Mouse (Mus musculus) MEL (cell line): ENCODE data around the gene Bex1. TPM values are rescaled to one million over a fixed set of nuclear protein-coding genes. Genes with fewer than 3 reads are reported as not detected.
A peak's percentile ranks its signal among the peaks of the same experiment; 100 is the strongest.

Experiments used
- DNase-seq: peaks from one replicate; pipeline ENCODE4 v3.0.0; 2011; ENCODE audit warnings: low read depth, low spot score
- H3K27ac ChIP-seq: 2 replicates; pipeline ENCODE4 v1.5.1; 2012; ENCODE audit warnings: low read depth, mild to moderate bottlenecking, control low read depth, low read length, moderate library complexity; ENCODE audit not compliant: control insufficient read depth
- H3K27me3 ChIP-seq, 2 experiments: fragments of 150-350 bp in 1 of 2; sonication (generic) in 1 of 2; 2 replicates each; pipeline ENCODE4 v1.6.1; 2012; ENCODE audit warnings: low read length in 2 of 2, mild to moderate bottlenecking in 2 of 2, improper control_type of control experiment in 1 of 2, moderate library complexity in 1 of 2; ENCODE audit not compliant: insufficient read depth in 2 of 2, control insufficient read depth in 1 of 2
- H3K36me3 ChIP-seq, 2 experiments: 2 replicates each; pipeline ENCODE4 v1.6.1; 2012 to 2014; ENCODE audit warnings: low read length in 2 of 2, improper control_type of control experiment in 1 of 2, inconsistent platforms in 1 of 2, mild to moderate bottlenecking in 1 of 2; ENCODE audit not compliant: insufficient read depth in 2 of 2, control insufficient read depth in 1 of 2
- H3K4me1 ChIP-seq, 2 experiments: fragments of 150-350 bp in 1 of 2; sonication (generic) in 1 of 2; 2 replicates each; pipeline ENCODE4 v1.6.1; 2012; ENCODE audit warnings: low read length in 2 of 2, improper control_type of control experiment in 1 of 2, mild to moderate bottlenecking in 1 of 2; ENCODE audit not compliant: insufficient read depth in 2 of 2, control insufficient read depth in 1 of 2
- H3K4me3 ChIP-seq, 2 experiments: fragments of 150-350 bp in 1 of 2; sonication (generic) in 1 of 2; 2 replicates each; pipeline ENCODE4 v1.5.1; 2012; ENCODE audit warnings: low read depth in 2 of 2, low read length in 2 of 2, mild to moderate bottlenecking in 2 of 2, moderate library complexity in 2 of 2, control low read depth in 1 of 2, improper control_type of control experiment in 1 of 2; ENCODE audit not compliant: control insufficient read depth in 1 of 2, insufficient read depth in 1 of 2
- H3K79me2 ChIP-seq: 2 replicates; pipeline ENCODE4 v1.6.1; 2012; ENCODE audit warnings: mild to moderate bottlenecking, low read length, moderate library complexity; ENCODE audit not compliant: control insufficient read depth, poor library complexity, insufficient read depth
- H3K9ac ChIP-seq: 2 replicates; pipeline ENCODE4 v1.6.1; 2012; ENCODE audit warnings: low read depth, mild to moderate bottlenecking, control low read depth, low read length, moderate library complexity; ENCODE audit not compliant: control insufficient read depth, poor library complexity, severe bottlenecking
- H3K9me3 ChIP-seq: fragments of 150-350 bp; sonication (generic); replicated peaks from 2 replicates; pipeline ENCODE4 v1.6.1; 2012; ENCODE audit warnings: mild to moderate bottlenecking, low read length, improper control_type of control experiment, moderate library complexity; ENCODE audit not compliant: insufficient read depth
- BHLHE40 ChIP-seq: IDR thresholded peaks from 2 replicates; pipeline ENCODE4 v1.6.1; 2012; ENCODE audit warnings: low read depth, mild to moderate bottlenecking, inconsistent platforms, low read length, improper control_type of control experiment, borderline replicate concordance
- CHD2 ChIP-seq: IDR thresholded peaks from 2 replicates; pipeline ENCODE4 v1.6.1; 2011; ENCODE audit warnings: low read length, improper control_type of control experiment
- CTCF ChIP-seq, 3 experiments: IDR thresholded peaks in 2 of 3; conservative IDR thresholded peaks in 1 of 3; 2 replicates each; pipeline ENCODE4 v1.5.1; 2011 to 2012; ENCODE audit warnings: low read length in 3 of 3, low read depth in 2 of 3, mild to moderate bottlenecking in 2 of 3, improper control_type of control experiment in 1 of 3, inconsistent platforms in 1 of 3, mixed read lengths in 1 of 3, moderate library complexity in 1 of 3; ENCODE audit not compliant: control insufficient read depth in 1 of 3, insufficient read depth in 1 of 3, poor library complexity in 1 of 3, severe bottlenecking in 1 of 3
- EP300 ChIP-seq, 2 experiments: IDR thresholded peaks; 2 replicates each; pipeline ENCODE4 v1.6.1; 2011; ENCODE audit warnings: improper control_type of control experiment in 2 of 2, low read length in 2 of 2, low read depth in 1 of 2, mild to moderate bottlenecking in 1 of 2
- ETS1 ChIP-seq: IDR thresholded peaks from 2 replicates; pipeline ENCODE4 v1.6.1; 2012; ENCODE audit warnings: low read depth, mild to moderate bottlenecking, inconsistent platforms, low read length, improper control_type of control experiment, moderate library complexity
- GABPA ChIP-seq: IDR thresholded peaks from 2 replicates; pipeline ENCODE4 v1.6.1; 2012; ENCODE audit warnings: low read depth, mild to moderate bottlenecking, inconsistent platforms, low read length, improper control_type of control experiment, moderate library complexity
- GATA1 ChIP-seq: IDR thresholded peaks from 2 replicates; pipeline ENCODE4 v1.6.1; 2011; ENCODE audit warnings: low read depth, low read length, improper control_type of control experiment
- HCFC1 ChIP-seq: IDR thresholded peaks from 2 replicates; pipeline ENCODE4 v1.6.1; 2012; ENCODE audit warnings: low read depth, mild to moderate bottlenecking, inconsistent platforms, low read length, improper control_type of control experiment, moderate library complexity
- JUND ChIP-seq: IDR thresholded peaks from 2 replicates; pipeline ENCODE4 v1.6.1; 2011; ENCODE audit warnings: low read depth, mild to moderate bottlenecking, improper control_type of control experiment, low read length
- KAT2A ChIP-seq: conservative IDR thresholded peaks from 2 replicates; pipeline ENCODE4 v1.6.1; 2012; ENCODE audit warnings: low read depth, low read length, improper control_type of control experiment, inconsistent platforms
- MAFK ChIP-seq: IDR thresholded peaks from 2 replicates; pipeline ENCODE4 v1.6.1; 2011; ENCODE audit warnings: low read depth, mild to moderate bottlenecking, low read length, improper control_type of control experiment, borderline replicate concordance
- MAX ChIP-seq: IDR thresholded peaks from 2 replicates; pipeline ENCODE4 v1.6.1; 2011; ENCODE audit warnings: low read length, improper control_type of control experiment
- MEF2A ChIP-seq: IDR thresholded peaks from 2 replicates; pipeline ENCODE4 v1.6.1; 2014; ENCODE audit warnings: low read depth, mild to moderate bottlenecking, inconsistent platforms, low read length, improper control_type of control experiment; ENCODE audit not compliant: poor library complexity, insufficient replicate concordance, severe bottlenecking; ENCODE audit errors: extremely low read depth
- MXI1 ChIP-seq: IDR thresholded peaks from 2 replicates; pipeline ENCODE4 v1.6.1; 2011; ENCODE audit warnings: mild to moderate bottlenecking, low read depth, low read length, improper control_type of control experiment
- MYB ChIP-seq: IDR thresholded peaks from 2 replicates; pipeline ENCODE4 v1.6.1; 2011; ENCODE audit warnings: mild to moderate bottlenecking, low read depth, low read length, improper control_type of control experiment
- NELFE ChIP-seq: IDR thresholded peaks from 2 replicates; pipeline ENCODE4 v1.6.1; 2011; ENCODE audit warnings: low read depth, low read length, improper control_type of control experiment
- NRF1 ChIP-seq: IDR thresholded peaks from 2 replicates; pipeline ENCODE4 v1.6.1; 2014; ENCODE audit warnings: low read depth, mild to moderate bottlenecking, inconsistent platforms, low read length, improper control_type of control experiment, moderate library complexity; ENCODE audit not compliant: poor library complexity, insufficient read depth, severe bottlenecking
- POLR2A ChIP-seq, 2 experiments: IDR thresholded peaks; 2 replicates each; pipeline ENCODE4 v1.6.1; 2011 to 2012; ENCODE audit warnings: low read length in 2 of 2, mild to moderate bottlenecking in 2 of 2, control low read depth in 1 of 2, improper control_type of control experiment in 1 of 2, low read depth in 1 of 2, moderate library complexity in 1 of 2; ENCODE audit not compliant: control insufficient read depth in 1 of 2, insufficient read depth in 1 of 2, poor library complexity in 1 of 2
- POLR2AphosphoS2 ChIP-seq: IDR thresholded peaks from 2 replicates; pipeline ENCODE4 v1.6.1; 2011; ENCODE audit warnings: low read length, improper control_type of control experiment
- RAD21 ChIP-seq: IDR thresholded peaks from 2 replicates; pipeline ENCODE4 v1.6.1; 2011; ENCODE audit warnings: mild to moderate bottlenecking, low read depth, low read length, improper control_type of control experiment
- RCOR1 ChIP-seq: IDR thresholded peaks from 2 replicates; pipeline ENCODE4 v1.6.1; 2012; ENCODE audit warnings: low read depth, mild to moderate bottlenecking, inconsistent platforms, low read length, improper control_type of control experiment
- SMC3 ChIP-seq: IDR thresholded peaks from 2 replicates; pipeline ENCODE4 v1.6.1; 2011; ENCODE audit warnings: low read depth, low read length, improper control_type of control experiment
- TAL1 ChIP-seq: IDR thresholded peaks from 2 replicates; pipeline ENCODE4 v1.6.1; 2012; ENCODE audit warnings: mild to moderate bottlenecking, inconsistent platforms, low read length, moderate library complexity, mixed read lengths
- TCF12 ChIP-seq: IDR thresholded peaks from 2 replicates; pipeline ENCODE4 v1.6.1; 2014; ENCODE audit warnings: low read depth, mild to moderate bottlenecking, inconsistent platforms, low read length, improper control_type of control experiment, moderate library complexity
- UBTF ChIP-seq: IDR thresholded peaks from 2 replicates; pipeline ENCODE4 v1.6.1; 2012; ENCODE audit warnings: low read depth, mild to moderate bottlenecking, inconsistent platforms, low read length, improper control_type of control experiment, moderate library complexity, borderline replicate concordance; ENCODE audit not compliant: insufficient read depth
- USF2 ChIP-seq, 2 experiments: IDR thresholded peaks; 2 replicates each; pipeline ENCODE4 v1.6.1; 2011 to 2012; ENCODE audit warnings: improper control_type of control experiment in 2 of 2, low read length in 2 of 2, borderline replicate concordance in 1 of 2, inconsistent platforms in 1 of 2, low read depth in 1 of 2, mild to moderate bottlenecking in 1 of 2; ENCODE audit not compliant: insufficient read depth in 1 of 2
- ZC3H11A ChIP-seq: IDR thresholded peaks from 2 replicates; pipeline ENCODE4 v1.6.1; 2012; ENCODE audit warnings: low read depth, mild to moderate bottlenecking, inconsistent platforms, low read length, improper control_type of control experiment
- ZKSCAN1 ChIP-seq: IDR thresholded peaks from 2 replicates; pipeline ENCODE4 v1.6.1; 2012; ENCODE audit warnings: low read depth, mild to moderate bottlenecking, inconsistent platforms, low read length, improper control_type of control experiment, moderate library complexity
- ZMIZ1 ChIP-seq: IDR thresholded peaks from 2 replicates; pipeline ENCODE4 v1.6.1; 2012; ENCODE audit warnings: low read depth, mild to moderate bottlenecking, inconsistent platforms, low read length, improper control_type of control experiment, moderate library complexity
- ZNF384 ChIP-seq: IDR thresholded peaks from 2 replicates; pipeline ENCODE4 v1.6.1; 2012; ENCODE audit warnings: low read depth, mild to moderate bottlenecking, inconsistent platforms, low read length, improper control_type of control experiment
- polyA plus RNA-seq, 2 experiments: library from polyadenylated mRNA; stranded (reverse) in 1 of 2; unstranded in 1 of 2; fragments of >175 nt in 1 of 2; fragments of >200 nt in 1 of 2; gene quantifications; 2 replicates each; pipeline versions ENCODE4 v1.2.1 to v1.2.4; 2012; ENCODE audit warnings: low replicate concordance in 2 of 2, low read depth in 1 of 2; ENCODE audit not compliant: insufficient read length in 2 of 2, insufficient read depth in 1 of 2, missing spikeins in 1 of 2
- total RNA-seq: library from RNA; depleted of rRNA; stranded (reverse); fragments of 300-350 nt; gene quantifications from 2 replicates; pipeline ENCODE4 v1.2.3, GENCODE M21; 2012

The Bex1 gene
- total and polyA plus RNA-seq, 3 experiments = 0.27 to 0.86 TPM; not detected in 1

DNA sequence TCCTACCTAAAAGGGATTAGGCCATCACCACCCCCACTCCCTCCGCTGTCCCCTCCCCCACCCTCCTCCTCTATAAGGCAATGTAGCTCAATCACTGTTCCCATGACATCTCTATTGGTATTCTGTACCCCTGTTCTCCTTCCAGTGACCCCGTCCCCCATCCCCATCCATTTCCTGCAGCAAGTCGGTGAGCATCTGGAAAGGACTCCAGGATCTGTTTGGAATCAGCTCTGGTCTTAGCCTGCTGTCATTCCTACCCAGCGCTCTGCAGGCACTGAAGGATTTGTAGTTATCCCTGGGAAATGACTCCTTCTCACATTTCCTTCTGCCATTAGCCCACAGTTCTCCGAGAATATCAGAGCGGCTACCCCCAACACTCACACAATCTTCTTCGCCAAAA lies 12.1 kb downstream of the Bex1 start:
- Histone ChIP-seq H3K4me3 (no peak overlapping the region), H3K4me1 (no peaks in the 10 kb centered on the region), H3K36me3 (no peaks in the 10 kb centered on the region), H3K9me3 (no peaks in the 10 kb centered on the region), H3K27me3 (peaks cover 2 to 3% of the 10 kb centered on the region in 2 experiments; a peak in 2 of 4 replicates), H3K9ac (no peak overlapping the region), H3K27ac (no peak overlapping the region), H3K79me2 (no peaks in the 10 kb centered on the region)
- no peak for DNase-seq
- TF ChIP-seq POLR2AphosphoS2 (no peak), POLR2A (IDR thresholded peaks at IDR 0.05; ENCODE audit: control insufficient read depth in 1 of 2, insufficient read depth in 1 of 2, low read depth in 1 of 2, low read length in 2 of 2, poor library complexity in 1 of 2) (no peak), MXI1 (no peak), HCFC1 (no peak), TAL1 (no peak), ZC3H11A (no peak), ZNF384 (no peak), ZKSCAN1 (no peak), NELFE (no peak), UBTF (no peak), ETS1 (no peak), MAX (no peak), EP300 (IDR thresholded peaks at IDR 0.05; ENCODE audit: low read depth in 1 of 2, low read length in 2 of 2) (no peak), CTCF (IDR thresholded peaks at IDR 0.05 in 2 of 3, conservative IDR thresholded peaks at IDR 0.05 in 1 of 3; ENCODE audit: control insufficient read depth in 1 of 3, insufficient read depth in 1 of 3, low read depth in 2 of 3, low read length in 3 of 3, poor library complexity in 1 of 3, severe bottlenecking in 1 of 3) (no peak), KAT2A (no peak), BHLHE40 (no peak), RCOR1 (no peak), RAD21 (no peak), MAFK (no peak)

DNA sequence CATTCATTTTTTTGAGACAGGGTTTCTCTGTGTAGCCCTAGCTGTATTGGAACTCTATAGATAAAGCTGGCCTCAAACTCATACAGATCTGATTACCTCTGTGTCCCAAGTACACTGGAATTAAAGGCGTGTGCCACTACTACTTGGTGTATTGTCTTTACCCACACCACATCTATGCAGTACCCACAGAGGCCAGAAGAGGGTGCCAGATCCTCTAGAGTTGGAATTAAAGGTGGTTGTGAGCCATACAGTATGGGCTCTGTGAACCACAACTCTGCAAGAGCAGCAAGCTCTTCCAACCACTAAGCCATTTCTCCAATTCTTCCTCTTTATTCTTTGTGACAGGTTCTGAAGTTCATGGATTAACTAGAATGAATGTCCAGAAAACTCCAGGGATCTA lies 18.4 kb downstream of the Bex1 start:
- H3K4me1 ChIP-seq = peaks cover 0 to 4% of the 10 kb centered on the region in 2 experiments; a peak in 2 of 4 replicates
- H3K9ac ChIP-seq = 0 out of 2 replicates have a peak overlapping the region, but pooled peaks have one; percentile 14
- H3K36me3 ChIP-seq = peaks cover 0 to 5% of the 10 kb centered on the region in 2 experiments; a peak in 2 of 4 replicates
- H3K9me3 ChIP-seq = no peaks in the 10 kb centered on the region
- peaks cover 0 to 2% of the 10 kb centered on the region in 2 experiments; a peak in 1 of 4 replicates for H3K27me3 ChIP-seq
- H3K4me3 ChIP-seq = no peak overlapping the region
- peak; percentile 86 for DNase-seq
- H3K27ac ChIP-seq = no peak overlapping the region
- no peaks in the 10 kb centered on the region for H3K79me2 ChIP-seq
- TF ChIP-seq JUND (no peak), MEF2A (no peak), NRF1 (no peak), RAD21 (peak; percentile 84), USF2 (IDR thresholded peaks at IDR 0.05; ENCODE audit: borderline replicate concordance in 1 of 2, insufficient read depth in 1 of 2, low read depth in 1 of 2, low read length in 2 of 2) (no peak), GABPA (no peak), GATA1 (no peak), HCFC1 (no peak), ZMIZ1 (no peak), POLR2A (IDR thresholded peaks at IDR 0.05; ENCODE audit: control insufficient read depth in 1 of 2, insufficient read depth in 1 of 2, low read depth in 1 of 2, low read length in 2 of 2, poor library complexity in 1 of 2) (no peak), RCOR1 (no peak), POLR2AphosphoS2 (no peak), SMC3 (peak; percentile 83), CHD2 (no peak), MYB (no peak), CTCF (IDR thresholded peaks at IDR 0.05 in 2 of 3, conservative IDR thresholded peaks at IDR 0.05 in 1 of 3; ENCODE audit: control insufficient read depth in 1 of 3, insufficient read depth in 1 of 3, low read depth in 2 of 3, low read length in 3 of 3, poor library complexity in 1 of 3, severe bottlenecking in 1 of 3) (peak; percentile 67 to 89 (median 86)), NELFE (no peak), KAT2A (no peak), ZNF384 (no peak), TCF12 (no peak), ZC3H11A (peak; percentile 66)
